Mouse (Mus musculus) myocyte (in vitro differentiated cells): ENCODE results near the gene Nfia. TPM values are rescaled to one million over a fixed set of nuclear protein-coding genes. Genes with fewer than 3 reads are reported as not detected.

Experiments
- H3K27me3 ChIP-seq: one replicate; pipeline ENCODE4 v1.6.1; 2011; ENCODE audit not compliant: control insufficient read depth, insufficient read depth, insufficient read length
- H3K36me3 ChIP-seq: one replicate; pipeline ENCODE4 v1.6.1; 2011; ENCODE audit not compliant: control insufficient read depth, insufficient read depth
- H3K4me2 ChIP-seq: one replicate; pipeline ENCODE4 v1.6.1; 2011; ENCODE audit warnings: low read depth, control low read depth
- H3K4me3 ChIP-seq: one replicate; pipeline ENCODE4 v1.5.1; 2011; ENCODE audit warnings: mild to moderate bottlenecking, control low read depth, moderate library complexity
- H3K79me2 ChIP-seq: one replicate; pipeline ENCODE4 v1.6.1; 2011; ENCODE audit not compliant: control insufficient read depth, insufficient read depth
- H3ac ChIP-seq: one replicate; pipeline ENCODE4 v1.6.1; 2011; ENCODE audit not compliant: control insufficient read depth, insufficient read length
- CEBPB ChIP-seq: IDR thresholded peaks from 2 replicates; pipeline ENCODE4 v1.6.1; 2011; ENCODE audit warnings: mild to moderate bottlenecking, moderate library complexity; ENCODE audit not compliant: poor library complexity, insufficient read depth, severe bottlenecking
- E2F4 ChIP-seq: IDR thresholded peaks from one replicate; pipeline ENCODE4 v1.6.1; 2011; ENCODE audit warnings: mild to moderate bottlenecking, control low read depth, moderate library complexity; ENCODE audit not compliant: insufficient read depth
- MAX ChIP-seq: IDR thresholded peaks from one replicate; pipeline ENCODE4 v1.6.1; 2011; ENCODE audit warnings: low read depth, mild to moderate bottlenecking, control low read depth
- MYOD1 ChIP-seq, 3 experiments: IDR thresholded peaks; one replicate each; pipeline ENCODE4 v1.6.1; 2011; ENCODE audit warnings: control low read depth in 2 of 3, low read depth in 2 of 3, mild to moderate bottlenecking in 2 of 3, moderate library complexity in 1 of 3; ENCODE audit not compliant: insufficient read length in 2 of 3, control insufficient read depth in 1 of 3
- MYOG ChIP-seq, 3 experiments: IDR thresholded peaks; one replicate each; pipeline ENCODE4 v1.6.1; 2011; ENCODE audit warnings: control low read depth in 2 of 3, low read depth in 2 of 3, mild to moderate bottlenecking in 2 of 3; ENCODE audit not compliant: insufficient read length in 2 of 3, control insufficient read depth in 1 of 3, insufficient read depth in 1 of 3
- POLR2A ChIP-seq: IDR thresholded peaks from one replicate; pipeline ENCODE4 v1.6.1; 2011; ENCODE audit warnings: low read depth, mild to moderate bottlenecking, control low read depth, moderate library complexity; ENCODE audit not compliant: insufficient read length
- POLR2AphosphoS2 ChIP-seq: IDR thresholded peaks from one replicate; pipeline ENCODE4 v1.6.1; 2011; ENCODE audit warnings: low read depth, control low read depth; ENCODE audit not compliant: insufficient read length
- REST ChIP-seq: IDR thresholded peaks from one replicate; pipeline ENCODE4 v1.6.1; 2011; ENCODE audit warnings: mild to moderate bottlenecking, control low read depth, moderate library complexity; ENCODE audit not compliant: insufficient read depth, insufficient read length
- SRF ChIP-seq: IDR thresholded peaks from one replicate; pipeline ENCODE4 v1.6.1; 2011; ENCODE audit warnings: low read depth; ENCODE audit not compliant: control insufficient read depth, insufficient read length
- TCF12 ChIP-seq: IDR thresholded peaks from one replicate; pipeline ENCODE4 v1.6.1; 2011; ENCODE audit warnings: mild to moderate bottlenecking, control low read depth; ENCODE audit not compliant: poor library complexity, insufficient read depth, severe bottlenecking
- TCF3 ChIP-seq: IDR thresholded peaks from one replicate; pipeline ENCODE4 v1.6.1; 2011; ENCODE audit warnings: low read depth, control low read depth; ENCODE audit not compliant: insufficient read length
- USF1 ChIP-seq: IDR thresholded peaks from one replicate; pipeline ENCODE4 v1.6.1; 2011; ENCODE audit warnings: low read depth, mild to moderate bottlenecking, control low read depth, moderate library complexity
- polyA plus RNA-seq: library from polyadenylated mRNA; unstranded; fragments of >200 nt; fragmentation: generic; extraction: Trizol; gene quantifications from one replicate; pipeline ENCODE4 v1.2.1, GENCODE M21; 2012; ENCODE audit warnings: missing spikeins

Nfia gene
- polyA plus RNA-seq, 1 experiment = 0.25 TPM

- H3K4me2 ChIP-seq = peak overlapping the region; percentile 50
- no peak for TF ChIP-seq TCF3
- no peak for TF ChIP-seq USF1
- no peak for TF ChIP-seq CEBPB
- TF ChIP-seq REST = no peak
- no peak for TF ChIP-seq MAX
- TF ChIP-seq TCF12 = no peak
- no peak for TF ChIP-seq POLR2A
- no peak for TF ChIP-seq POLR2AphosphoS2
- TF ChIP-seq MYOD1 (IDR thresholded peaks at IDR 0.05; ENCODE audit: control insufficient read depth in 1 of 3, insufficient read length in 2 of 3, low read depth in 2 of 3) = no peak
- no peak for TF ChIP-seq E2F4
- no peak for TF ChIP-seq SRF
- TF ChIP-seq MYOG (IDR thresholded peaks at IDR 0.05; ENCODE audit: control insufficient read depth in 1 of 3, insufficient read depth in 1 of 3, insufficient read length in 2 of 3, low read depth in 2 of 3) = no peak
- H3K79me2 ChIP-seq = no peaks in the 10 kb centered on the region
- peaks cover 26% of the 10 kb centered on the region for H3K27me3 ChIP-seq
- H3ac ChIP-seq = no peak overlapping the region
- H3K4me3 ChIP-seq = no peak overlapping the region
- no peaks in the 10 kb centered on the region for H3K36me3 ChIP-seq
Measured at GRCm38 (mm10) chr4:97775059-97775458, 2.5 kb downstream of the Nfia start.

GRCm38 (mm10) chr4:97775494-97776265, 3.1 kb downstream of the Nfia start:
- no peak overlapping the region for H3K4me3 ChIP-seq
- TF ChIP-seq POLR2AphosphoS2 (no peak), POLR2A (no peak), MAX (no peak), TCF3 (no peak)
- no peaks in the 10 kb centered on the region for H3K79me2 ChIP-seq
- H3K36me3 ChIP-seq = no peaks in the 10 kb centered on the region
- H3K27me3 ChIP-seq = peaks cover 26% of the 10 kb centered on the region
- no peak overlapping the region for H3ac ChIP-seq
- peak overlapping the region; percentile 50 for H3K4me2 ChIP-seq

DNA sequence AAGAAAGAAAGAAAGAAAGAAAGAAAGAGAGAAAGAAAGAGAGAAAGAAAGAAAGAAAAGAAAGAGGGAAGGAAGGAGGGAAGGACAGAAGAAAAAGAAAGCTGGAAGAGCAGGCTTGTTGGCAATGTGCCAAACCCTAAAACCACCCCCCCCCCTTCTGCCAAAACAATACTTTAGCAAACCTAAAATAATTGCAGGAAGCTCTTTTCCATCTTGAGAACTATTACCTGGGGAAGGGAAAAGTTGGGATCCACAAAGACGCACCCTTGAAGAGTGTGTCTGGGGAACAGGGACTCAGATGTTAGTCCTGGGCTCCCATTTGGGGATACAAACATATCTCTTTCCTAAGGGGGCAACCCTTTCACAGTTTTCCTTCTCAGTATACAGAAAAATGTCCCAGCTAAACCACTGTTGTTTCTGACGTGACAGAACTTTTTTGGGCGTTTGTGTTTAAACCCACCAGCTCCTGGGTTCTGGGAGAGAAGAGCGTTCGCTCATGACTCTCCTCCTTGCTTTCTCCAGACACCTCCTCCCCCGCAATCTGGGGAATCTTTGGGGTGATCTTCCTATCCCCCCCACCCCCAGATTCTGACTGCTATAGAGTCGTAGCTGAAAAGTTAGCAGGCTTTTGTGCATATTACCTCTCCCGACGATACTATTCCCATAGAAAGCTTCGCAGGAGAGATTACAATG, 4.0 kb downstream of the Nfia start:
- Histone ChIP-seq H3K27me3 (peaks cover 26% of the 10 kb centered on the region), H3ac (no peak overlapping the region), H3K4me3 (no peak overlapping the region), H3K79me2 (no peaks in the 10 kb centered on the region), H3K36me3 (no peaks in the 10 kb centered on the region), H3K4me2 (peak overlapping the region; percentile 59)
- TF ChIP-seq MAX = no peak

DNA sequence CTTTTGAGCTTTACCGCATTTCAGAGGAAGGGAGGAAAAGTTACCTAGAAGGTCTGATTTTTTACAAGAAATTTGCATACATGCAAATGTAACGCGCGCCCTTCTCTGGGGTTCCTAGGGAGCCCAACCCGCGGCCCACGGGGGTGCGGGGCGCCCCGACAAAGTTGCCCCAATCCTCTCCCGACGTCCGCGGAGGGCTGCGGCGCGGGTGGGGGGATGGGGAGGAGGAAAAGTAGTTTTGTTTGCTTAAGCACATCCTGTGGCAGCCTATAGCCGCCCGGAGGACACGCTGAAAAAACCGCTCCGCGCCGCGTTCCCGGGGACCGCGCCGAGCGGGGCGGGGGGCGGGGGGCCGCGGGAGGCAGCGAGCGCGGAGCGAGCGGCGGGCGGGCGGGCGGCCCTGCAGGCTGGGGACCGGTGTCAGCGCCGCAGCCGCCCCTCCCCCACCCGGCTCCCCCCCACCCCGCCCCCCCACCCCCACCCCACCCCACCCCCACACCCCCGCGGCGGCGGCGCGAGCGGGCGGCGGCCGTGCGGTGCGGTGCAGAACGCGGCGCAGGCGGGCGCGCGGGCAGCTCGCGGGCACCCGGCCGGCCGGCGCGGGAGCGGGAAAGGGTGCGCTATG, 4.7 kb downstream of the Nfia start:
- Histone ChIP-seq H3K27me3 (peaks cover 26% of the 10 kb centered on the region), H3K4me2 (peak overlapping the region; percentile 74), H3K79me2 (no peaks in the 10 kb centered on the region), H3ac (no peak overlapping the region), H3K36me3 (no peaks in the 10 kb centered on the region), H3K4me3 (no peak overlapping the region)
- no peak for TF ChIP-seq TCF12
- TF ChIP-seq MYOG (IDR thresholded peaks at IDR 0.05; ENCODE audit: control insufficient read depth in 1 of 3, insufficient read depth in 1 of 3, insufficient read length in 2 of 3, low read depth in 2 of 3) = no peak
- TF ChIP-seq POLR2AphosphoS2 = no peak
- no peak for TF ChIP-seq REST

DNA sequence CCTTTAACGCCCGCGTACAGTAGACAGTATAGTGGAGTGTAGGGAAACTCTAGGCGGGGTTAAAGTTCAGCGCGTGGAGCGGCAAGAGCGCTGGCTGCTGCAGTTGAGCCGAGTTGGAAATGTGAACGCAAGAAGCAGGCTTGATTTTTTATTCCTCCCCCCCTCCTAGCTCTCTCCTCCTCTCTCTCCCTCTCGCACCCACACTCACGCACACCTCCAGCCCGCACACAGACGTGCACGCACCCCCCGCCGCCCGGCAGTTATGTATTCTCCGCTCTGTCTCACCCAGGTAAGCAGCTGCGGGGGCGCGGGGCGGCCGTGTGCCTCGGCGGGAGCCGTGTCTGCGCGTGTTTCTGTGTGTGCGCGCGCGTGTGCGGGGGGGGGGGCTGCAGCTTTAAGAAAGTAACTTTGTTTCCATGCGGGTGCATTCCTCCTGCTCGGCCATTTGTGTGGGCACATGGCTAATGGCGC, 5.2 kb downstream of the Nfia start, which contains the start of gene E130114P18Rik:
Gene E130114P18Rik, minus strand, starts transcription at position 373 of the 471 bp plus-strand sequence.
- TF ChIP-seq TCF12 = no peak
- TF ChIP-seq CEBPB = no peak
- TF ChIP-seq POLR2A = no peak
- no peak for TF ChIP-seq MYOD1 (IDR thresholded peaks at IDR 0.05; ENCODE audit: control insufficient read depth in 1 of 3, insufficient read length in 2 of 3, low read depth in 2 of 3)
- no peak for TF ChIP-seq E2F4
- TF ChIP-seq SRF = no peak
- no peak for TF ChIP-seq MYOG (IDR thresholded peaks at IDR 0.05; ENCODE audit: control insufficient read depth in 1 of 3, insufficient read depth in 1 of 3, insufficient read length in 2 of 3, low read depth in 2 of 3)
- TF ChIP-seq POLR2AphosphoS2 = no peak
- no peak for TF ChIP-seq TCF3
- no peak for TF ChIP-seq MAX
- TF ChIP-seq REST = no peak
- no peak for TF ChIP-seq USF1
- H3K4me2 ChIP-seq = peak within 1 kb of the TSS; percentile 74
- peak within 1 kb of the TSS; percentile 8 for H3ac ChIP-seq
- no peaks in the 10 kb centered on the region for H3K79me2 ChIP-seq
- H3K27me3 ChIP-seq = peaks cover 26% of the 10 kb centered on the region
- H3K4me3 ChIP-seq = no peak within 1 kb of the TSS
- no peaks in the 10 kb centered on the region for H3K36me3 ChIP-seq
